Comparison of ENCODE assay signal across 22 mouse cellular contexts in the genomic region with DNA sequence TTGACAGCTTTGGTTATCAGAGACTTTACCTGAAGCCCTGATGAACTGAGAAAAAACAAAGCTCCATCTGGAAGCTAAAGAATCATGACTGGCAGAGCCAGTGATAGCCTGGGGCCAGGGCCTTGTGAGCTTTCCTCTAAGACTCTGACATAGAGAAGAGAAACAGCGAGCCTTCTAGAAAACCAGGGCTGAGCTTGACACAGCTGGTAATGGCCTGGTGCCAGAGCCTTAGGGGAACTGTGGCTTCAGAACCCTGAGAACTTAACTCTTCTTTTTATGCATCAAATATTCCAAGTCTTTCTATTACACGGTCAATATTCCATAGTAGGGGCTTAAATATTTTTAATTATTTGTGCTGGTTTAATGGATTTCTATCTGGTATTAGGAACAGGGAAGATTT.
DNase-seq lines count a peak whose midpoint lies in the region; ATAC-seq and TF ChIP-seq lines count a peak whose summit lies in the region.
"Had no signal": no experiment of that assay in that cellular context is flagged by ENCODE, and none has a peak within 500 bp of the region (broad histone marks: within the 10 kb centered on the region; RNA-seq: fewer than 3 reads in every experiment).

No protein-coding gene starts in this region.

- H3K4me3 ChIP-seq in embryonic facial prominence, embryonic 11.5 days (ENCODE audit: low read depth, low read length) = no peak overlapping the region
- H3K4me3 ChIP-seq in embryonic facial prominence, embryonic 10.5 days = no peak overlapping the region
- no peak overlapping the region for H3K4me3 ChIP-seq in lung, embryonic 14.5 days (ENCODE audit: low read depth, low read length)
- H3K4me3 ChIP-seq: embryonic facial prominence, embryonic 13.5 days; forebrain, embryonic 15.5 days; heart, embryonic 15.5 days; hindbrain, embryonic 13.5 days; liver, embryonic 13.5 days; megakaryocyte, embryonic 14.5 days had no signal

- H3K36me3 ChIP-seq in embryonic facial prominence, embryonic 11.5 days (replicated peaks; ENCODE audit: control insufficient read depth, insufficient read depth, low read depth, low read length) = no peaks in the 10 kb centered on the region
- H3K36me3 ChIP-seq in embryonic facial prominence, embryonic 10.5 days (replicated peaks) = no peaks in the 10 kb centered on the region
- H3K36me3 ChIP-seq in lung, embryonic 14.5 days (ENCODE audit: insufficient read depth) = no peaks in the 10 kb centered on the region
- H3K36me3 ChIP-seq: embryonic facial prominence, embryonic 13.5 days; forebrain, embryonic 15.5 days; heart, embryonic 15.5 days; hindbrain, embryonic 13.5 days; liver, embryonic 13.5 days had no signal

- H3K27ac ChIP-seq in embryonic facial prominence, embryonic 11.5 days (replicated peaks; ENCODE audit: low read depth, low read length) = no peak overlapping the region
- H3K27ac ChIP-seq in embryonic facial prominence, embryonic 10.5 days (replicated peaks) = no peak overlapping the region
- no peak overlapping the region for H3K27ac ChIP-seq in lung, embryonic 14.5 days (ENCODE audit: low read depth)
- H3K27ac ChIP-seq: embryonic facial prominence, embryonic 13.5 days; forebrain, embryonic 15.5 days; heart, embryonic 15.5 days; hindbrain, embryonic 13.5 days; liver, embryonic 13.5 days had no signal

- H3K4me2 ChIP-seq in embryonic facial prominence, embryonic 11.5 days (ENCODE audit: low read depth, low read length) = no peak overlapping the region
- no peak overlapping the region for H3K4me2 ChIP-seq in lung, embryonic 14.5 days
- H3K4me2 ChIP-seq: embryonic facial prominence, embryonic 13.5 days; forebrain, embryonic 15.5 days; heart, embryonic 15.5 days; hindbrain, embryonic 13.5 days; liver, embryonic 13.5 days had no signal

- no peak overlapping the region for H3K9ac ChIP-seq in embryonic facial prominence, embryonic 11.5 days (replicated peaks; ENCODE audit: low read length)
- H3K9ac ChIP-seq in lung, embryonic 14.5 days = no peak overlapping the region
- H3K9ac ChIP-seq: embryonic facial prominence, embryonic 13.5 days; forebrain, embryonic 15.5 days; heart, embryonic 15.5 days; hindbrain, embryonic 13.5 days; liver, embryonic 13.5 days had no signal

- no peaks in the 10 kb centered on the region for H3K9me3 ChIP-seq in embryonic facial prominence, embryonic 11.5 days (replicated peaks; ENCODE audit: control insufficient read depth, low read length)
- no peaks in the 10 kb centered on the region for H3K9me3 ChIP-seq in embryonic facial prominence, embryonic 10.5 days
- no peaks in the 10 kb centered on the region for H3K9me3 ChIP-seq in lung, embryonic 14.5 days (ENCODE audit: low read depth, low read length)
- H3K9me3 ChIP-seq: embryonic facial prominence, embryonic 13.5 days; forebrain, embryonic 15.5 days; heart, embryonic 15.5 days; hindbrain, embryonic 13.5 days; liver, embryonic 13.5 days had no signal

- no peak for ATAC-seq in embryonic facial prominence, embryonic 11.5 days (replicated peaks; ENCODE audit: insufficient number of reproducible peaks, low FRiP score, low TSS enrichment, low read depth)
- ATAC-seq in lung, embryonic 14.5 days (ENCODE audit: insufficient read depth) = no peak
- ATAC-seq: forebrain, embryonic 15.5 days; midbrain, embryonic 16.5 days had no signal

- peak; percentile 2 for DNase-seq in embryonic facial prominence, embryonic 11.5 days (ENCODE audit: low spot score)
- no peak for DNase-seq in embryonic facial prominence, embryonic 10.5 days (ENCODE audit: low spot score)
- DNase-seq in lung, embryonic 14.5 days = peak; percentile 15
- DNase-seq in lung, postnatal 4 days = no peak
- peak; percentile 13 for DNase-seq in brain, adult 2 months (ENCODE audit: low read depth, low spot score)
- DNase-seq in brain, embryonic 14.5 days (ENCODE audit: low read depth) = peak; percentile 28
- DNase-seq in adrenal gland, postnatal 4 days (ENCODE audit: low spot score in 2 of 2) = no peak
- DNase-seq: adrenal gland, adult 2 months; heart, postnatal 36 days; kidney, adult 9 months; kidney, postnatal 25 days; liver, embryonic 13.5 days; lung, adult 2 months; right cerebral cortex, postnatal 14 days; spleen, adult 18-20 months; thymus, postnatal 25 days had no signal

- H3K27me3 ChIP-seq in embryonic facial prominence, embryonic 11.5 days (ENCODE audit: control insufficient read depth, insufficient read depth, low read length) = no peaks in the 10 kb centered on the region
- H3K27me3 ChIP-seq in embryonic facial prominence, embryonic 10.5 days (replicated peaks; ENCODE audit: low read depth, poor library complexity, severe bottlenecking) = no peaks in the 10 kb centered on the region
- H3K27me3 ChIP-seq in lung, embryonic 14.5 days (ENCODE audit: insufficient read depth, low read length) = no peaks in the 10 kb centered on the region
- H3K27me3 ChIP-seq: embryonic facial prominence, embryonic 13.5 days; forebrain, embryonic 15.5 days; heart, embryonic 15.5 days; hindbrain, embryonic 13.5 days; liver, embryonic 13.5 days; megakaryocyte, embryonic 14.5 days had no signal

- no peak for TF ChIP-seq CTCF in lung, embryonic 14.5 days (IDR thresholded peaks at IDR 0.05; ENCODE audit: low read depth)
- TF ChIP-seq CTCF in brain, embryonic 14.5 days (IDR thresholded peaks at IDR 0.05; ENCODE audit: borderline replicate concordance, extremely low read depth, insufficient read depth, insufficient read length) = no peak

- 66% methylated on average over 2 of the region's 2 CpGs for WGBS in embryonic facial prominence, embryonic 11.5 days
- 55% methylated on average over 2 of the region's 2 CpGs for WGBS in embryonic facial prominence, embryonic 10.5 days
- 74% methylated on average over 2 of the region's 2 CpGs for WGBS in lung, embryonic 14.5 days

- TF ChIP-seq POLR2A in brain, embryonic 14.5 days (IDR thresholded peaks at IDR 0.05; ENCODE audit: borderline replicate concordance, extremely low read depth, insufficient read depth, insufficient read length, poor library complexity, severe bottlenecking) = no peak

- H3K4me1 ChIP-seq in embryonic facial prominence, embryonic 11.5 days (ENCODE audit: control insufficient read depth, insufficient read depth, low read length) = no peaks in the 10 kb centered on the region
- H3K4me1 ChIP-seq in embryonic facial prominence, embryonic 10.5 days = no peaks in the 10 kb centered on the region
- H3K4me1 ChIP-seq in lung, embryonic 14.5 days (ENCODE audit: insufficient read depth) = no peaks in the 10 kb centered on the region
- H3K4me1 ChIP-seq: embryonic facial prominence, embryonic 13.5 days; forebrain, embryonic 15.5 days; heart, embryonic 15.5 days; hindbrain, embryonic 13.5 days; liver, embryonic 13.5 days; megakaryocyte, embryonic 14.5 days had no signal

Comparison
In these comparisons a context has a peak if more than half of its experiments do, and no peak if none do; other contexts are left out.
1. DNase-seq: peak in embryonic facial prominence, embryonic 11.5 days (single experiment), lung, embryonic 14.5 days (single experiment), brain, adult 2 months (single experiment) and brain, embryonic 14.5 days (single experiment); none in embryonic facial prominence, embryonic 10.5 days (single experiment), lung, postnatal 4 days (0 of 2) and adrenal gland, postnatal 4 days (0 of 2).